Mouse (Mus musculus): ENCODE results near the gene Klhl28. TPM values are rescaled to one million over a fixed set of nuclear protein-coding genes. Genes with fewer than 3 reads are reported as not detected.

Gene Klhl28
- polyA plus RNA-seq, 1 experiment = not detected

- H3K27ac ChIP-seq (ENCODE audit: insufficient read depth, low read depth, low read length) = 0 out of 2 replicates have a peak overlapping the region, but pooled peaks have one; percentile 20
- peaks cover 7% of the 10 kb centered on the region for H3K4me1 ChIP-seq (ENCODE audit: control insufficient read depth, insufficient read depth, low read length)
- 18% methylated on average over 8 of the region's 8 CpGs for WGBS
- no peak overlapping the region for H3K4me3 ChIP-seq (ENCODE audit: insufficient read depth, low read depth, low read length)
- TF ChIP-seq POLR2A (IDR thresholded peaks at IDR 0.05; ENCODE audit: insufficient read depth, low read depth, low read length) = no peak
- no peak for TF ChIP-seq CTCF (IDR thresholded peaks at IDR 0.05; ENCODE audit: insufficient read depth, low read depth, low read length)
These were observed 62.8 kb downstream of the Klhl28 start for GRCm38 (mm10) chr12:64902506-64902905.

GRCm38 (mm10) chr12:64897060-64897730 is 68.1 kb downstream of the Klhl28 start:
- TF ChIP-seq POLR2A (IDR thresholded peaks at IDR 0.05; ENCODE audit: insufficient read depth, low read depth, low read length) = no peak
- no peak for TF ChIP-seq CTCF (IDR thresholded peaks at IDR 0.05; ENCODE audit: insufficient read depth, low read depth, low read length)
- WGBS = 41% methylated on average over 4 of the region's 4 CpGs
- Histone ChIP-seq H3K27ac (ENCODE audit: insufficient read depth, low read depth, low read length) (no peak overlapping the region), H3K4me3 (ENCODE audit: insufficient read depth, low read depth, low read length) (no peak overlapping the region), H3K4me1 (ENCODE audit: control insufficient read depth, insufficient read depth, low read length) (no peaks in the 10 kb centered on the region)

Other genes with a start within 250 kb of the Klhl28 start
- not detected in 2 replicates for gene Gm527, start 47.6 kb downstream of the Klhl28 start, polyA plus RNA-seq (2012; ENCODE audit: insufficient read depth, insufficient read length, low replicate concordance, missing spikeins)
- gene Togaram1, start 270 bp upstream of the Klhl28 start, polyA plus RNA-seq (2012; ENCODE audit: insufficient read depth, insufficient read length, low replicate concordance, missing spikeins) = 114 TPM in 1 of 2 replicates, not detected in the other
- gene Prpf39, start 70.8 kb upstream of the Klhl28 start, polyA plus RNA-seq (2012; ENCODE audit: insufficient read depth, insufficient read length, low replicate concordance, missing spikeins) = not detected in 2 replicates
- 832 TPM in 1 of 2 replicates, not detected in the other for gene Fkbp3, start 108.5 kb upstream of the Klhl28 start, polyA plus RNA-seq (2012; ENCODE audit: insufficient read depth, insufficient read length, low replicate concordance, missing spikeins)
- not detected in 2 replicates for gene Fancm, start 110.1 kb upstream of the Klhl28 start, polyA plus RNA-seq (2012; ENCODE audit: insufficient read depth, insufficient read length, low replicate concordance, missing spikeins)
- gene Mis18bp1, start 207.1 kb upstream of the Klhl28 start, polyA plus RNA-seq (2012; ENCODE audit: insufficient read depth, insufficient read length, low replicate concordance, missing spikeins) = not detected in 2 replicates